ENCODE assay signal across 8 mouse cellular contexts in genomic region chr12:70477593-70478287, GRCm38 (mm10). TPM values are rescaled to one million over a fixed set of nuclear protein-coding genes. Genes with fewer than 3 reads are reported as not detected.
DNase-seq lines count a peak whose midpoint lies in the region; ATAC-seq and TF ChIP-seq lines count a peak whose summit lies in the region.

No protein-coding gene starts in this region.

- H3K4me1 ChIP-seq in hindbrain, postnatal 0 days (ENCODE audit: insufficient read depth, low read length), result no peaks in the 10 kb centered on the region
- H3K4me1 ChIP-seq in hindbrain, embryonic 12.5 days, result peaks cover 2% of the 10 kb centered on the region; the same call in 1 of the 2 replicates
- peaks cover 3% of the 10 kb centered on the region; the same call in 1 of the 2 replicates for H3K4me1 ChIP-seq in embryonic facial prominence, embryonic 10.5 days
- no peaks in the 10 kb centered on the region for H3K4me1 ChIP-seq in limb, embryonic 11.5 days (ENCODE audit: control insufficient read depth, insufficient read depth, low read length)

- no peaks in the 10 kb centered on the region for H3K36me3 ChIP-seq in hindbrain, postnatal 0 days (ENCODE audit: insufficient read depth, low read length)
- no peaks in the 10 kb centered on the region for H3K36me3 ChIP-seq in hindbrain, embryonic 12.5 days
- no peaks in the 10 kb centered on the region for H3K36me3 ChIP-seq in embryonic facial prominence, embryonic 10.5 days (replicated peaks)
- no peaks in the 10 kb centered on the region for H3K36me3 ChIP-seq in limb, embryonic 11.5 days (ENCODE audit: control insufficient read depth, insufficient read depth, low read length)

- no peak overlapping the region for H3K27ac ChIP-seq in hindbrain, postnatal 0 days
- H3K27ac ChIP-seq in hindbrain, embryonic 12.5 days, result no peak overlapping the region
- H3K27ac ChIP-seq in embryonic facial prominence, embryonic 10.5 days (replicated peaks), result no peak overlapping the region
- H3K27ac ChIP-seq in limb, embryonic 11.5 days (replicated peaks; ENCODE audit: low read depth, low read length), result no peak overlapping the region

- DNase-seq in hindbrain, postnatal 0 days (ENCODE audit: low spot score), result peak; percentile 50
- peak; percentile 64 for DNase-seq in adrenal gland, postnatal 14 days
- DNase-seq in embryonic facial prominence, embryonic 10.5 days (ENCODE audit: low spot score), result peak; percentile 50
- DNase-seq in kidney, adult 11 months, result peak; percentile 76
- DNase-seq in limb, embryonic 11.5 days (ENCODE audit: low spot score), result peak; percentile 48
- no peak for DNase-seq in ovary, postnatal 36 days (ENCODE audit: low spot score)

- H3K4me2 ChIP-seq in hindbrain, postnatal 0 days (ENCODE audit: low read depth, low read length), result no peak overlapping the region
- no peak overlapping the region for H3K4me2 ChIP-seq in hindbrain, embryonic 12.5 days (replicated peaks)
- H3K4me2 ChIP-seq in limb, embryonic 11.5 days (ENCODE audit: low read depth, severe bottlenecking), result no peak overlapping the region

- peak; percentile 39; the same call in 1 of the 2 replicates for TF ChIP-seq CTCF in hindbrain, postnatal 0 days (IDR thresholded peaks at IDR 0.05; ENCODE audit: low read depth)

- no peak overlapping the region for H3K4me3 ChIP-seq in hindbrain, postnatal 0 days (ENCODE audit: low read length)
- H3K4me3 ChIP-seq in hindbrain, embryonic 12.5 days, result no peak overlapping the region
- H3K4me3 ChIP-seq in embryonic facial prominence, embryonic 10.5 days, result no peak overlapping the region
- H3K4me3 ChIP-seq in limb, embryonic 11.5 days (ENCODE audit: low read depth, low read length), result no peak overlapping the region

- no peaks in the 10 kb centered on the region for H3K27me3 ChIP-seq in hindbrain, postnatal 0 days (ENCODE audit: insufficient read depth, low read length)
- H3K27me3 ChIP-seq in hindbrain, embryonic 12.5 days, result no peaks in the 10 kb centered on the region
- no peaks in the 10 kb centered on the region for H3K27me3 ChIP-seq in embryonic facial prominence, embryonic 10.5 days (replicated peaks; ENCODE audit: low read depth, poor library complexity, severe bottlenecking)
- H3K27me3 ChIP-seq in limb, embryonic 11.5 days (ENCODE audit: control insufficient read depth, insufficient read depth, low read length), result no peaks in the 10 kb centered on the region

- peak; percentile 45; the same call in 1 of the 2 replicates for ATAC-seq in hindbrain, postnatal 0 days
- ATAC-seq in hindbrain, embryonic 12.5 days (ENCODE audit: low FRiP score), result no peak
- ATAC-seq in limb, embryonic 11.5 days (ENCODE audit: insufficient number of reproducible peaks, low FRiP score, low TSS enrichment, low read depth), result no peak
- ATAC-seq in neutrophil, adult 5-6 weeks (ENCODE audit: extremely low read depth, insufficient number of reproducible peaks, low FRiP score, poor library complexity, severe bottlenecking), result peak; percentile 46; the same call in 1 of the 2 replicates

- WGBS in hindbrain, postnatal 0 days, result 73% methylated on average over 16 of the region's 16 CpGs
- 79% methylated on average over 16 of the region's 16 CpGs for WGBS in hindbrain, embryonic 12.5 days
- 79% methylated on average over 16 of the region's 16 CpGs for WGBS in embryonic facial prominence, embryonic 10.5 days
- WGBS in limb, embryonic 11.5 days, result 81% methylated on average over 16 of the region's 16 CpGs

- no peaks in the 10 kb centered on the region for H3K9me3 ChIP-seq in hindbrain, postnatal 0 days (ENCODE audit: low read length)
- H3K9me3 ChIP-seq in hindbrain, embryonic 12.5 days (replicated peaks), result no peaks in the 10 kb centered on the region
- H3K9me3 ChIP-seq in embryonic facial prominence, embryonic 10.5 days, result no peaks in the 10 kb centered on the region
- no peaks in the 10 kb centered on the region for H3K9me3 ChIP-seq in limb, embryonic 11.5 days (ENCODE audit: control insufficient read depth, low read length)

- no peak overlapping the region for H3K9ac ChIP-seq in hindbrain, postnatal 0 days (replicated peaks; ENCODE audit: low read length)
- H3K9ac ChIP-seq in hindbrain, embryonic 12.5 days, result no peak overlapping the region
- H3K9ac ChIP-seq in limb, embryonic 11.5 days (ENCODE audit: low read length), result no peak overlapping the region

RNA-seq across cellular contexts. Expression of gene Tmx1, which starts 24.8 kb away (rescaled TPM):
- 57.5 and 61.6 TPM in 2 replicates for total RNA-seq in hindbrain, postnatal 0 days (2014; rRNA removed)
- 132 and 134 TPM in 2 replicates for polyA plus RNA-seq in hindbrain, postnatal 0 days (2015; fragmentation: Nextera tagmentation; extraction: Ambion mirVana)
- 130 and 139 TPM in 2 replicates for polyA plus RNA-seq in hindbrain, embryonic 12.5 days (2016; fragmentation: Nextera tagmentation; extraction: Ambion mirVana)
- 44.2 and 51.4 TPM in 2 replicates for total RNA-seq in adrenal gland, postnatal 14 days (2021)
- polyA plus RNA-seq in embryonic facial prominence, embryonic 10.5 days (2016; fragmentation: Nextera tagmentation; extraction: Ambion mirVana), result 111 and 118 TPM in 2 replicates
- polyA plus RNA-seq in limb, embryonic 11.5 days (2014; fragmentation: Nextera tagmentation; extraction: Ambion mirVana), result 84.9 and 93.8 TPM in 2 replicates
- total RNA-seq in neutrophil, adult 5-6 weeks (2017), result 80.0 and 80.8 TPM in 2 replicates

Comparison
In these comparisons a context has a peak if more than half of its experiments do, and no peak if none do; other contexts are left out.
1. ATAC-seq: peak in hindbrain, postnatal 0 days (single experiment) and neutrophil, adult 5-6 weeks (single experiment); none in hindbrain, embryonic 12.5 days (single experiment) and limb, embryonic 11.5 days (single experiment).